Mouse (Mus musculus): ENCODE results near the gene Lasp1. TPM values are rescaled to one million over a fixed set of nuclear protein-coding genes. Genes with fewer than 3 reads are reported as not detected.

The Lasp1 gene
- polyA plus RNA-seq, 1 experiment: 251 TPM

DNA sequence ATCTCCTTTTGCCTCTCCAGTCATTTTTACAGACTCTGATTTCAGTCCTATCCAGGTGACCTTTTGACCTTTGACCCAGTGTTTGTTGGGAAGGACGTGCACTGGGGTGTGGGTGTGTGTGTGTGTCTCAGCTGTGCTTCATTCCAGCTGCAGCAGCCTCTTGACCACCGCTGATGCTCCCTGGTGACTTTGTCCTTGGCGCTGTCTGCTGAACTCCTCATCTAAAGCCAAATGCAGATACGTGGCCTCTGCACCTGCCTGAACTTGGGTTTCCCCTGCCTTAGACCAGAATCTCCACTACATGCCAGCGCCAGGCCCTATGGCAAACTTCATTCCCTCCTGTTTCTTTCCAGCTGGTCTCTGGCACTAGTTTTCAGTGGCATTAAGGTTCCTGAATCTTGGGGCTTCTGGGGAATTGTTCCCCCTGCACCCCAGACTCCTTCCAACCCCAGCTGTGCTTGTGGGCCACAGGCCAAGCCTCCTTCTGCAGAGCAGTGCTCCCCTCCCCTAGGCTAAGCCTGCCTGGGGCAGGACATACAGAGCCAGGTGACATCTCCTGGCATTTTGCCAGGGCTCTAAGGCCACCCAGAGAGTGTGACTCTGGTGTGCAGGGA is 9.9 kb downstream of the Lasp1 start:
- no peak for DNase-seq (ENCODE audit: low read depth, low spot score)
- WGBS: 39% methylated on average over 5 of the region's 5 CpGs

GRCm38 (mm10) chr11:97809235-97810121 is 10.7 kb downstream of the Lasp1 start:
- DNase-seq (ENCODE audit: low read depth, low spot score): no peak
- WGBS: 46% methylated on average over 7 of the region's 7 CpGs

- peak; percentile 64 for DNase-seq (ENCODE audit: low read depth, low spot score)
- WGBS: 30% methylated on average over 7 of the region's 7 CpGs
These were observed 11.6 kb downstream of the Lasp1 start for GRCm38 (mm10) chr11:97810356-97810755.

- DNase-seq (ENCODE audit: low read depth, low spot score): no peak
- 33% methylated on average over 3 of the region's 3 CpGs for WGBS
These were observed 12.2 kb downstream of the Lasp1 start for GRCm38 (mm10) chr11:97810970-97811369.

DNA sequence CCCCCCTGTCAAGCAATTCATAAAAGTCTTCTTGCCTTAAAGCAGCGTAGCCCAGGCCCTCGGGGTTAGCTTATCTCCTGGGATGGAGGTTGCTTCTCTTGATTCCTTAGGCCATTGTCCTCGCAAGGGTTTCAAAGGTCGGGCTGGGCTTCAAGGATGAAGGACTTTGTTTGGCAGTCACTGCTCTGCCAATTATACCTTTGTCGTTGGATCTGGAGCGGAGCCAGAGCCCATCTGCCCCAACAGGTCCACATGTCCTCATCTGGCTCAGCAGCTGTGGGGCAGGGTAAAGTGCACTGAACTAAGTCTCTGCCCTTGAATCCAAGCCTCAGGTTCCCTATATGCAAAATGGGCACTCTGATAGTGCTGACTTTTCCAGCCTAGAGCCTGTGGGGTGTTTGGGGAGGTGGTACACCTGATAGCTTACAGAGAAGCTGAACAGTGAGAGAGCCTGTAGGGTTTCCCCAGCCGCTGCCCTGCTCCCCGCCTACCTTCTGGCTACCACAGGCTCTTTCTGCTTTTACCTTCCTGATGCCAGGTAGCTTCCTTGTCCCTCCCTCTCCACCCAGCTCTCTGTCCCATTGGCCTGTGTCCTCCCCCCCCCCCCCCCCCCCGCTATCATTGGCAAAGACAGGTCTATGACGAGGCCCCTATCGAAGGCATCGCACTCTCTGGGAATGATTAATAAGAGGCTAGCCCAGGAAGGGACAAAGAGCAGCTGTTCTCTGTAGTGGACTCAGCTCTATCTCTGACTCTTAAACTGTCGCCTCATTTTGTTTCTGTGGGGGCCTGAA is 13.0 kb downstream of the Lasp1 start:
- peak; percentile 75 for DNase-seq (ENCODE audit: low read depth, low spot score)
- WGBS: 17% methylated on average over 13 of the region's 13 CpGs

GRCm38 (mm10) chr11:97812491-97812921 is 13.7 kb downstream of the Lasp1 start:
- 30% methylated on average over 3 of the region's 3 CpGs for WGBS
- no peak for DNase-seq (ENCODE audit: low read depth, low spot score)

GRCm38 (mm10) chr11:97813085-97813484 is 14.3 kb downstream of the Lasp1 start:
- WGBS: 26% methylated on average over 7 of the region's 7 CpGs
- peak; percentile 67 for DNase-seq (ENCODE audit: low read depth, low spot score)

- WGBS: 25% methylated on average over 17 of the region's 17 CpGs
- no peak for DNase-seq (ENCODE audit: low read depth, low spot score)
These were observed 15.1 kb downstream of the Lasp1 start for GRCm38 (mm10) chr11:97813746-97814515.

DNA sequence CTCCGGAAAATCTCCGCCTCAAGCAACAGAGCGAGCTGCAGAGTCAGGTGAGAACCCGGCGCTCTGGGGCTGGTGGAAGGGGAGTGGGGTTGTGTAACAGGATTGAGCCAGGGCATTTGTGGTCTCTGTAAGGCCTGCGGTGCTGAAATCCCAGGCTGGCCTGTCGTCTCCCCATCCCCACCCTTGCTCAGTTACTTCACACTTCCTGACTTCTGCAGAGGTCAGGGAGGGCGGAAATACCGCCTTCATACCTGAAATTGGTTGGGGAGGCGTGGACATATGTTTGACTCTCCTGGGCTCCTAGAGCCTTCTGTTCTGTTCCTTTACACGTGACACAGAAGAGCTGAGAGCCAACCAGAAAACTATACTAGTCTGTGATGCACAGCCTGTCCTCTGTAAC is 16.9 kb downstream of the Lasp1 start:
- 76% methylated on average over 11 of the region's 11 CpGs for WGBS
- no peak for DNase-seq (ENCODE audit: low read depth, low spot score)

DNA sequence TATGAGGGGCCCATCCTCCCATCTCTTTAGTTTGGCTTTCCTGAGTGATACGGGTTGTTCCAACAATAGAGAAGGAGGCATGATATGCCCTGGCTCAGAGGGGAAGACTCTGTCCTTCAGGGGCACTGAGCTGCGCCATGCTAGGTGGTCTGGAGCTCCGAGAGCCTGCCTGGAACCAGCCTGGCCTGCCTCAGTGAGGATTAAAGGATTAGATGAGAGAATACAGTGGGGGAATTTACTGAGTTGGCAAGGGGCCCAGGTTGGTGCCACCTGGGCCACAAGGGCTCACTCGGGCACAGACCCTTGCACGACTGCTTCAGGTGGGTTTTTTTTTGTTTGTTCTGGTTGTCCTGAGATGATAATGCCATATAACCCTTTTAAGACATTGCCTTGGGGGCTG is 17.4 kb downstream of the Lasp1 start:
- 67% methylated on average over 5 of the region's 5 CpGs for WGBS
- no peak for DNase-seq (ENCODE audit: low read depth, low spot score)

DNA sequence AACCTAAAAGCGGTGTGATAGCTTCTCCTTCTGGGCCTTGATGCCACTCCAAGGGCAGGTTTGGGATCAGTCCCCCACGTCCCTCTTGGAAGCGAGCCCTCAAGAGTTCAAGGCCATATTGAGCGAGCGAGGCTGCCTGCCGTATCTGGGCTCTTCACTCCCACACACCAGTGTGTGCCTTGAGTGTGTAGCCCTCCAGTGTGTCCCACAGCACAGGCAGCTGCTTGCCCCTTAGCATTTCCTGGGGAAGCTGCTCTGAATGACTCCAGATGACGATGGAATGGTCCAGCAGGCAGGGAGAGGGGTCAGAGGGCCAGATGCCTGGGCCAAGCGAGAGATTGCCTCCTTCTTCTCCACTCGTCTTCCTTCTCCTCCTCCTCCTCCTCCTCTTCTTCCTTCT is 18.1 kb downstream of the Lasp1 start:
- no peak for DNase-seq (ENCODE audit: low read depth, low spot score)
- 44% methylated on average over 9 of the region's 9 CpGs for WGBS

DNA sequence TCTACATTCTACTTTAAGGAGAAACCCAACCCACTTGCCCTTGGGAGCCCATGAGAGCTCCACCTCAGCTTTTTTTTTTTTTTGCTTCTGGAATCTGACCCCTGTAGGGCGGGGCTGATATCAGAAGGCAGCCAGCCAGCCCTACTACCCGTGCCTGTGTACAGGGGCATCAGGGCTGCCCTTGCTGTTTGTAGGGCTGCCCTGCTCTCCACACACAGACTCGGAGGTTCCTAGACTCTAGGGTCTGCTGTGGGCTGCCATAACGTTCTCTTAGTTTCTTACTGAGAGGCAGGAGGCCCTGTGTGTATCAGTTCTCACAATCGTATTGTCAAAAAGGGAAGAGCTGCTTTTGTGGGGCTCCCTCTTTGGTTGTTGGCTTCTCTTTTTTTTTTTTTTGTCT is 18.6 kb downstream of the Lasp1 start:
- no peak for DNase-seq (ENCODE audit: low read depth, low spot score)
- WGBS: 22% methylated on average over 5 of the region's 5 CpGs

- 68% methylated on average over 6 of the region's 6 CpGs for WGBS
- DNase-seq (ENCODE audit: low read depth, low spot score): no peak
These were observed 19.2 kb downstream of the Lasp1 start for GRCm38 (mm10) chr11:97818003-97818402.

DNA sequence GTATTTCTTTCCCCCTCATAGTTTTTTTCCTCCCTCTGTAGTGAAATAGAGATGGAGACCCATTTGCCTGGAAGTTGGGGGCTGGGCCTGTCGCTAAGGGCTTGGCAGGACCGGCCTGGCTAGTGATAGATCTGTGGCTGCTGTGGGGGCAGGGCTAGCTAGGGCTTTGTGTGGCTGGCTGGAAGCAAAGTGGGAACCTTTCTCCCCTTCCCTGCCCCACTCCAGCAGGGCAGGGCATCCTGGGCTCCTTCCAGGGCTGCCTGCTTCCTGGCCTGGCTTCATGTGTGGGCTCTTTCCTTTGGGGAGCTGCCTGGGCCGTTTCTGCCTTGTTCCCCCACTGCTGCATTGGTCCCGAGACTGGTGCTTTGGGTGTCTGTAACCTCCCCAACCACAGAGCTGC is 19.8 kb downstream of the Lasp1 start:
- WGBS: 15% methylated on average over 4 of the region's 4 CpGs
- no peak for DNase-seq (ENCODE audit: low read depth, low spot score)

DNA sequence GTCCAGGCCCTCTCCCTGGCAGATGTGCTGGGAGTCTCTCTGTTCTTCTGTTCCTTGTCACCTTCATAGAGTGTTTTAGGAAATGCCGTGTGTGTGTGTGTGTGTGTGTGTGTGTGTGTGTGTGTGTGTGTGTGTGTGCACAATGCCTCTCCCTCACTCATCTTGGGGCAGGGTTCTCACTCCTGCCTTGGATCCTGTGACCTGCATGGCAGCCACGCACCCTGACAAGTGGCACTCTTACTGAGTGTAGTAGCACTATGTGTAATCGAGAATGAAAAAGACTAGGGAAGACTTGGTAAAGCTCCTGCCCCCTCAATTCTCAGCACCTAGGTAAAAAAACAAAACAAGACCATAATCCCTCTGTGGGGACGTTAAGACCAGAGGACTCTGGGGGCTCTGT is 20.3 kb downstream of the Lasp1 start:
- DNase-seq (ENCODE audit: low read depth, low spot score): no peak
- WGBS: 48% methylated on average over 4 of the region's 4 CpGs

DNA sequence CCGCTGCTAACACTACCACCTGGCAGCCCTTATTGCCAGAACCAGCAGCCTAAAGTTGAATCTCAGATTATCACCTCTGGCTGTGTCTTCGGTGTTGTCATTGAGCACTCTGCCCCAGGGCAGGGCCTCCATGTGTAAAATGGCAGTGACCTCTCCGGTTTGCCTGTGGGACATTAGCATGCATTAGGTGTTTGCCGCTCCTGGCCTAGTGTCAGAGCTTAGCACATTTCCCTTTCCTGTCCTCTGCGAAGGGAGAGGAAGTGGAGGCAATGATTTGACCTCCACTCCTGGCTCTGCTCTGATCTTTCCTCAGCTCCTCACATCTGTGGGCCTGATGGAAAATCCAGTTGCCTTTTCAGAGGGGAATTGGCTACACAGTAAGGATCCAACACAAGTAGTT is 21.1 kb downstream of the Lasp1 start:
- 54% methylated on average over 5 of the region's 5 CpGs for WGBS

DNA sequence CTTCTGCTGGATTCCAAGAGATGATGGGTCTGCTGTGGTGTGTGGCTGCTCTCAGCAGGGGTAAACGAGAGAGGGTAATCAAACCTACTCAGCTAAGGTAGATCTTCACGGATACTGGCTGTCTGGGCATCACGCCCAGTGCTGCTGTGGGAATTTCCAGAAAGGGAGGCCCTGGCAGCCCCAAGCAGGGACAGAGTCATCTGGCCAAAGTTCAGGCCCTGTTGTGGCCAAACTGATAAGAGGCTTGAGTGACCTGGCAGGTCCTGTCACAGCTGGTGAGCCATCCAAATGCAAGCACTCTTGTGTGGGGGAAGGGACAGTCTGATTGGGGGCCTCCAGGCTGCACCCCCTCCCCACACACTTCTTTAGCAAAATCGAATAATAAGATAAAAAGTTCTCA is 22.0 kb downstream of the Lasp1 start:
- WGBS: 21% methylated on average over 4 of the region's 4 CpGs
- DNase-seq (ENCODE audit: low read depth, low spot score): peak; percentile 86

More for the DNA sequence above, 21.1 kb downstream of the Lasp1 start:
- DNase-seq (ENCODE audit: low read depth, low spot score): no peak

GRCm38 (mm10) chr11:97821401-97822064 is 22.7 kb downstream of the Lasp1 start:
- WGBS: 84% methylated on average over 8 of the region's 8 CpGs
- DNase-seq (ENCODE audit: low read depth, low spot score): no peak
